Mouse (Mus musculus) hindbrain, embryonic 16.5 days (tissue): ENCODE measurements around the gene Ralbp1. TPM values are rescaled to one million over a fixed set of nuclear protein-coding genes. Genes with fewer than 3 reads are reported as not detected.

ENCODE experiments used
- ATAC-seq: fragments of 200-750 bp; cut with Nextera tagmentation; 2 replicates; pipeline ENCODE4 v1.8.0; 2017; ENCODE audit warnings: moderate TSS enrichment, moderate library complexity
- H3K27ac ChIP-seq: fragments of 300-500 bp; sonication (generic); 2 replicates; pipeline ENCODE4 v1.5.1; 2014; ENCODE audit warnings: low read depth, mild to moderate bottlenecking, control low read depth, low read length, moderate library complexity
- H3K27me3 ChIP-seq: fragments of 300-500 bp; sonication (generic); replicated peaks from 2 replicates; pipeline ENCODE4 v1.6.1; 2014; ENCODE audit warnings: low read length; ENCODE audit not compliant: control insufficient read depth, insufficient read depth
- H3K36me3 ChIP-seq: fragments of 300-500 bp; sonication (generic); 2 replicates; pipeline ENCODE4 v1.6.1; 2014; ENCODE audit warnings: mild to moderate bottlenecking, low read length, moderate library complexity, mixed read lengths; ENCODE audit not compliant: control insufficient read depth, insufficient read depth
- H3K4me1 ChIP-seq: fragments of 300-500 bp; sonication (generic); 2 replicates; pipeline ENCODE4 v1.6.1; 2014; ENCODE audit warnings: low read depth, low read length; ENCODE audit not compliant: control insufficient read depth, insufficient read depth
- H3K4me2 ChIP-seq: fragments of 300-500 bp; sonication (generic); 2 replicates; pipeline ENCODE4 v1.6.1; 2014; ENCODE audit warnings: mild to moderate bottlenecking, low read length, control low read depth, moderate library complexity
- H3K4me3 ChIP-seq: fragments of 300-500 bp; sonication (generic); 2 replicates; pipeline ENCODE4 v1.5.1; 2014; ENCODE audit warnings: mild to moderate bottlenecking, low read length, control low read depth, moderate library complexity
- H3K9ac ChIP-seq: fragments of 300-500 bp; sonication (generic); 2 replicates; pipeline ENCODE4 v1.6.1; 2014; ENCODE audit warnings: low read depth, mild to moderate bottlenecking, control low read depth, low read length, moderate library complexity
- H3K9me3 ChIP-seq: fragments of 300-500 bp; sonication (generic); 2 replicates; pipeline ENCODE4 v1.6.1; 2014; ENCODE audit warnings: mild to moderate bottlenecking, low read length, moderate library complexity; ENCODE audit not compliant: control insufficient read depth
- WGBS: fragments of 180-500 bp; shearing (Covaris S2); extraction: QIAGEN DNeasy Blood & Tissue Kit; methylation state at CpG from one replicate; pipeline ENCODE4 v1.1.7; 2014; 5-methylcytosine and 5-hydroxymethylcytosine counted together
- polyA plus RNA-seq: library from polyadenylated mRNA; unstranded; fragments of >200 nt; fragmentation: Nextera tagmentation; extraction: Ambion mirVana; gene quantifications from 2 replicates; pipeline ENCODE4 v1.2.1, GENCODE M21; 2015

Gene Ralbp1
- polyA plus RNA-seq, 1 experiment from 2014 or later = 58.3 TPM

DNA sequence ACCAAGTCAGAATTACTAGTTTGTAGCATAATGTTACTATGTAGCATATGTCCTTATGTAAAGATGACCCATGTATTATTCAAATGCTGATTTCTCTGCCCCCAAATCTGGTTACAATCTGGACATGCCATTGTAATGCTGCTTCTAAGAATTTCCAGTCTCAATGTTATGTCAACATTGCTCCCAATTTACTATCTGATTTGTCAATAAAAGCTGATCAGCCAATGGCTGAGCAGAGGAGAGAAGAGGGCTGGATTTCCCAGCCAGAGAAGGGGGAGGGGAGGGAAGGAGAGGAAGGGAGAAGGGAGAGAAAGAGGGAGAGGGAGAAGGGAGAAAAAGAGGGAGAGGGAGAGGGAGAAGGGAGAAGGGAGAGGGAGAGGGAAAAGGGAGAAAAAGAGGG lies 20.3 kb downstream of the Ralbp1 start:
- Histone ChIP-seq H3K36me3 (peaks cover 4% of the 10 kb centered on the region; the same call in 1 of the 2 replicates), H3K27me3 (no peaks in the 10 kb centered on the region), H3K9me3 (no peaks in the 10 kb centered on the region), H3K27ac (no peak overlapping the region), H3K4me2 (no peak overlapping the region), H3K4me3 (no peak overlapping the region), H3K4me1 (no peaks in the 10 kb centered on the region), H3K9ac (no peak overlapping the region)
- no peak for ATAC-seq

DNA sequence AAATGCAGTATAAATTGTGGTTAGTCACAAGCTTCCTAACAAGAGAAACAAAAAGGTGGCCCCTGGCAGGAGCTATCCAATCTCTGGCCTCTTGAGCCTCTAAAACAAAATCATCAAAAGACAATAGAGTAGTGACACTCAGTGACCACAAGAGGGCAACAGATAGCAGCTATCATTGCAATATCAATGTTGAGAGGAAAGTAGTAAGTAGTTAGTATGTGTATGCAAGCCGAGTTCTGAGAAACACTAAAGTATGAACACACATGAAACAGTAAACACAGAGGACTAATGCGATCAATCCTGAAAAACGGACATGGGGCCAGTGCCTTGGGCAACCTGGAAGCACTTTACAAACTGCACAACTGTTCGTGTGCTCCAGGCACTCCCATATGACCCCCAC lies 20.9 kb downstream of the Ralbp1 start:
- H3K4me2 ChIP-seq = no peak overlapping the region
- no peak overlapping the region for H3K27ac ChIP-seq
- H3K9me3 ChIP-seq = no peaks in the 10 kb centered on the region
- no peak overlapping the region for H3K9ac ChIP-seq
- WGBS = 36% methylated on average over 4 of the region's 4 CpGs
- no peaks in the 10 kb centered on the region for H3K4me1 ChIP-seq
- no peak overlapping the region for H3K4me3 ChIP-seq
- no peaks in the 10 kb centered on the region for H3K27me3 ChIP-seq
- 0 out of 2 replicates have a peak, but pooled peaks have one; percentile 21 for ATAC-seq
- peaks cover 4% of the 10 kb centered on the region; the same call in 1 of the 2 replicates for H3K36me3 ChIP-seq

DNA sequence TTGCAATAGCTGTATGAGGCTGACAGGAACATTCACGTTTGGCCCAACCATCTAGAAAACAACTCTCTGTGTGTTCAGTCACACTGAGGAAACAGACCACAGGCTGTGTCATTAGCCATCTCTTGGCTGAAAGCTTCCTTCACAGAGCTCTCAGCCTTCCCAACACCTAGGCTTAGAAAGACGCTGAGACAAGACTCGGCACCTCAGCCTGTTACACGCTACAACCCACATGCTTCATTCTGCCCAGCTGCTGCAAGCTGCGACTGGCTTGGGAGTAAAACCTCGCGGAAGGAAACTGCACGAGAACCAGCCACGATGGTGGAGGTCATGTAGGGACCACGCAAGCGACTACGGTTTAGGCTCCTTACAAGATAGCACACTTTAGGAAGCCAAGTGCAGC lies 21.8 kb downstream of the Ralbp1 start:
- WGBS = 96% methylated on average over 12 of the region's 12 CpGs
- Histone ChIP-seq H3K27me3 (no peaks in the 10 kb centered on the region), H3K4me1 (no peaks in the 10 kb centered on the region), H3K9me3 (no peaks in the 10 kb centered on the region), H3K4me2 (no peak overlapping the region), H3K27ac (no peak overlapping the region), H3K4me3 (no peak overlapping the region), H3K36me3 (peaks cover 7% of the 10 kb centered on the region; the same call in 1 of the 2 replicates), H3K9ac (no peak overlapping the region)
- ATAC-seq = no peak

GRCm38 (mm10) chr17:65862579-65862978 lies 23.0 kb downstream of the Ralbp1 start:
- Histone ChIP-seq H3K27ac (no peak overlapping the region), H3K9me3 (no peaks in the 10 kb centered on the region), H3K36me3 (peaks cover 7% of the 10 kb centered on the region; the same call in 1 of the 2 replicates), H3K27me3 (no peaks in the 10 kb centered on the region), H3K9ac (no peak overlapping the region), H3K4me3 (no peak overlapping the region), H3K4me1 (no peaks in the 10 kb centered on the region), H3K4me2 (no peak overlapping the region)
- 47% methylated on average over 4 of the region's 4 CpGs for WGBS
- no peak for ATAC-seq

DNA sequence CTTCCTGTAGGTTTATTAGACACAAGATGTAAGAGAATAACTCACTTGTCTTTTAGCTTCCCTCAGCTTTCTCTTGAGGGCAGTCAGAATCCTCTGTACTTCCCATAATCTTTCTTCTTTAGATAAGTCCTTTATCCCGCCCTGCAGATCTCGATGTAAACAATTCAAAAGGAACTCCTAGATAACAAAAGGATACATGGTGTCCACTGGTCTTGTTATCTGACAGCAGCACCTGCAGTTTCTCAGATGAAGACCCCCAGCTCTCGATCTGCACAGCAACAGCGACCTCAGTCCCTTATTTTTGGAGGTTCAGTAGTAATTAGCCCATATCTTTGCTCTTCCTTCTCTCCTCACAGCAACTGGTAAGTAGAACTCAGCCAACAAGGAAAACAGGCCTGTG lies 28.0 kb downstream of the Ralbp1 start:
- H3K27me3 ChIP-seq = no peaks in the 10 kb centered on the region
- H3K36me3 ChIP-seq = peaks cover 8% of the 10 kb centered on the region
- 86% methylated on average over 4 of the region's 4 CpGs for WGBS
- H3K27ac ChIP-seq = no peak overlapping the region
- no peaks in the 10 kb centered on the region for H3K4me1 ChIP-seq
- no peak for ATAC-seq
- H3K9ac ChIP-seq = no peak overlapping the region
- H3K4me2 ChIP-seq = no peak overlapping the region
- no peaks in the 10 kb centered on the region for H3K9me3 ChIP-seq
- no peak overlapping the region for H3K4me3 ChIP-seq

- ATAC-seq = no peak
- no peak overlapping the region for H3K4me3 ChIP-seq
- H3K27me3 ChIP-seq = no peaks in the 10 kb centered on the region
- H3K36me3 ChIP-seq = peaks cover 27% of the 10 kb centered on the region
- no peak overlapping the region for H3K4me2 ChIP-seq
- H3K9me3 ChIP-seq = no peaks in the 10 kb centered on the region
- WGBS = 95% methylated on average over 4 of the region's 4 CpGs
- no peak overlapping the region for H3K9ac ChIP-seq
- no peak overlapping the region for H3K27ac ChIP-seq
- H3K4me1 ChIP-seq = no peaks in the 10 kb centered on the region
Observed at GRCm38 (mm10) chr17:65854006-65854405, 31.6 kb downstream of the Ralbp1 start.

GRCm38 (mm10) chr17:65853326-65853725 lies 32.3 kb downstream of the Ralbp1 start:
- 91% methylated on average over 6 of the region's 6 CpGs for WGBS
- no peak overlapping the region for H3K4me3 ChIP-seq
- H3K4me1 ChIP-seq = no peaks in the 10 kb centered on the region
- H3K4me2 ChIP-seq = no peak overlapping the region
- H3K27ac ChIP-seq = no peak overlapping the region
- H3K27me3 ChIP-seq = no peaks in the 10 kb centered on the region
- peaks cover 32% of the 10 kb centered on the region for H3K36me3 ChIP-seq
- H3K9ac ChIP-seq = no peak overlapping the region
- no peak for ATAC-seq
- H3K9me3 ChIP-seq = no peaks in the 10 kb centered on the region

GRCm38 (mm10) chr17:65851749-65852148 lies 33.8 kb downstream of the Ralbp1 start:
- H3K27me3 ChIP-seq = no peaks in the 10 kb centered on the region
- H3K4me2 ChIP-seq = no peak overlapping the region
- 90% methylated on average over 6 of the region's 6 CpGs for WGBS
- no peak for ATAC-seq
- no peaks in the 10 kb centered on the region for H3K9me3 ChIP-seq
- H3K27ac ChIP-seq = no peak overlapping the region
- H3K4me3 ChIP-seq = no peak overlapping the region
- H3K4me1 ChIP-seq = peaks cover 7% of the 10 kb centered on the region
- H3K36me3 ChIP-seq = peaks cover 29% of the 10 kb centered on the region
- H3K9ac ChIP-seq = no peak overlapping the region

GRCm38 (mm10) chr17:65850487-65850886 lies 35.1 kb downstream of the Ralbp1 start:
- WGBS = 94% methylated on average over 17 of the region's 17 CpGs
- peaks cover 28% of the 10 kb centered on the region for H3K36me3 ChIP-seq
- no peak overlapping the region for H3K27ac ChIP-seq

More at GRCm38 (mm10) chr17:65850487-65850886, 35.1 kb downstream of the Ralbp1 start:
- no peaks in the 10 kb centered on the region for H3K27me3 ChIP-seq
- no peak overlapping the region for H3K9ac ChIP-seq
- H3K4me3 ChIP-seq = no peak overlapping the region
- no peak overlapping the region for H3K4me2 ChIP-seq
- peaks cover 7% of the 10 kb centered on the region for H3K4me1 ChIP-seq
- no peak for ATAC-seq
- no peaks in the 10 kb centered on the region for H3K9me3 ChIP-seq
